Mouse (Mus musculus): ENCODE measurements around the gene Stub1.
"Not testable (repeated sequence)": the region's sequence is repeated elsewhere in the genome, so short reads cannot be mapped to it uniquely, and the experiment has no call there.

The Stub1 gene

GRCm38 (mm10) chr17:25823452-25823851 is 9.8 kb downstream of the Stub1 start, which contains the start of gene Wdr24:
Gene Wdr24, plus strand, starts transcription at chr17:25823627.
- DNase-seq (ENCODE audit: low spot score in 2 of 2) = peak; percentile 75 to 79

GRCm38 (mm10) chr17:25818851-25819780 is 14.1 kb downstream of the Stub1 start:
- DNase-seq (ENCODE audit: low spot score in 2 of 2) = no peak

- no peak for DNase-seq (ENCODE audit: low spot score in 2 of 2)
Observed at GRCm38 (mm10) chr17:25817662-25818061, 15.5 kb downstream of the Stub1 start.

- DNase-seq (ENCODE audit: low spot score in 2 of 2) = peak; percentile 57 to 73
Observed at GRCm38 (mm10) chr17:25813471-25813870, 19.7 kb downstream of the Stub1 start.

- no peak for DNase-seq (ENCODE audit: low spot score in 2 of 2)
Observed at GRCm38 (mm10) chr17:25810890-25811289, 22.3 kb downstream of the Stub1 start.

- no peak for DNase-seq (ENCODE audit: low spot score in 2 of 2)
Observed at GRCm38 (mm10) chr17:25809606-25810340, 23.4 kb downstream of the Stub1 start.

GRCm38 (mm10) chr17:25808789-25809605 is 24.2 kb downstream of the Stub1 start, which contains the start of gene Fbxl16:
Gene Fbxl16, plus strand, starts transcription at chr17:25809085.
- no peak for DNase-seq (ENCODE audit: low spot score in 2 of 2)

GRCm38 (mm10) chr17:25808028-25808427 is 25.2 kb downstream of the Stub1 start:
- DNase-seq (ENCODE audit: low spot score in 2 of 2) = no peak

- not testable (repeated sequence) for DNase-seq (ENCODE audit: low spot score in 2 of 2)
Observed at GRCm38 (mm10) chr17:25807452-25807851, 25.8 kb downstream of the Stub1 start.

- no peak for DNase-seq (ENCODE audit: low spot score in 2 of 2)
Observed at GRCm38 (mm10) chr17:25806507-25806906, 26.7 kb downstream of the Stub1 start.

GRCm38 (mm10) chr17:25802825-25803517 is 30.2 kb downstream of the Stub1 start:
- DNase-seq (ENCODE audit: low spot score in 2 of 2) = no peak

GRCm38 (mm10) chr17:25801029-25801428 is 32.2 kb downstream of the Stub1 start:
- peak; percentile 70 to 77 for DNase-seq (ENCODE audit: low spot score in 2 of 2)

GRCm38 (mm10) chr17:25796951-25797369 is 36.2 kb downstream of the Stub1 start, which contains the start of gene Metrn:
Gene Metrn, minus strand, starts transcription at chr17:25797136.
- DNase-seq (ENCODE audit: low spot score in 2 of 2) = peak; percentile 69 to 75

- DNase-seq (ENCODE audit: low spot score in 2 of 2) = no peak
Observed at GRCm38 (mm10) chr17:25796211-25796771, 36.9 kb downstream of the Stub1 start.

- no peak for DNase-seq (ENCODE audit: low spot score in 2 of 2)
Observed at GRCm38 (mm10) chr17:25795609-25796092, 37.6 kb downstream of the Stub1 start, which contains the start of gene AC134908.4. Gene AC134908.4, minus strand, starts transcription at chr17:25795659.

- DNase-seq (ENCODE audit: low spot score in 2 of 2) = no peak
Observed at GRCm38 (mm10) chr17:25794998-25795397, 38.2 kb downstream of the Stub1 start.

- DNase-seq (ENCODE audit: low spot score in 2 of 2) = no peak
Observed at GRCm38 (mm10) chr17:25794197-25794596, 39.0 kb downstream of the Stub1 start.

- DNase-seq (ENCODE audit: low spot score in 2 of 2) = peak; percentile 65 to 71
Observed at GRCm38 (mm10) chr17:25792615-25793014, 40.6 kb downstream of the Stub1 start, which contains the start of gene Fam173a. Gene Fam173a, minus strand, starts transcription at chr17:25792901.

GRCm38 (mm10) chr17:25791843-25792527 is 41.2 kb downstream of the Stub1 start:
- peak; percentile 85 to 86 for DNase-seq (ENCODE audit: low spot score in 2 of 2)
